Mouse (Mus musculus): ENCODE measurements at regions not wholly inside any gene's neighbourhood (a gene's known extent, or its start where the extent isn't known, plus 50 kb on each side); places are given as distances from the start of the nearest gene placed in this dataset.

- Histone ChIP-seq H3K4me3 (ENCODE audit: low read length) (peak overlapping the region; percentile 23), H3K27me3 (ENCODE audit: control insufficient read depth, insufficient read depth, low read depth, low read length) (no peaks in the 10 kb centered on the region), H3K9me3 (ENCODE audit: control insufficient read depth, low read length) (no peaks in the 10 kb centered on the region), H3K9ac (ENCODE audit: low read length) (0 out of 2 replicates have a peak overlapping the region, but pooled peaks have one; percentile 13), H3K27ac (ENCODE audit: low read length) (no peak overlapping the region), H3K36me3 (ENCODE audit: control insufficient read depth, insufficient read depth, low read length) (no peaks in the 10 kb centered on the region), H3K4me1 (replicated peaks; ENCODE audit: control insufficient read depth, insufficient read depth, low read length) (peaks cover 3% of the 10 kb centered on the region; the same call in 1 of the 2 replicates), H3K4me2 (ENCODE audit: low read depth, low read length) (peak overlapping the region; percentile 49)
- WGBS: 15% methylated on average over 17 of the region's 17 CpGs
- no peak; the same call in 1 of the 2 replicates for ATAC-seq (ENCODE audit: low read depth)
These were observed 160.8 kb upstream of the Spats2l start for GRCm38 (mm10) chr1:57612931-57613804.

GRCm38 (mm10) chr1:57615155-57615554, 158.8 kb upstream of the Spats2l start:
- peak; percentile 91 for ATAC-seq (ENCODE audit: low read depth)
- Histone ChIP-seq H3K27ac (ENCODE audit: low read length) (no peak overlapping the region), H3K9ac (ENCODE audit: low read length) (no peak overlapping the region), H3K4me1 (replicated peaks; ENCODE audit: control insufficient read depth, insufficient read depth, low read length) (no peaks in the 10 kb centered on the region; the same call in 1 of the 2 replicates), H3K9me3 (ENCODE audit: control insufficient read depth, low read length) (no peaks in the 10 kb centered on the region), H3K4me2 (ENCODE audit: low read depth, low read length) (no peak overlapping the region), H3K4me3 (ENCODE audit: low read length) (no peak overlapping the region), H3K36me3 (ENCODE audit: control insufficient read depth, insufficient read depth, low read length) (no peaks in the 10 kb centered on the region), H3K27me3 (ENCODE audit: control insufficient read depth, insufficient read depth, low read depth, low read length) (no peaks in the 10 kb centered on the region)

DNA sequence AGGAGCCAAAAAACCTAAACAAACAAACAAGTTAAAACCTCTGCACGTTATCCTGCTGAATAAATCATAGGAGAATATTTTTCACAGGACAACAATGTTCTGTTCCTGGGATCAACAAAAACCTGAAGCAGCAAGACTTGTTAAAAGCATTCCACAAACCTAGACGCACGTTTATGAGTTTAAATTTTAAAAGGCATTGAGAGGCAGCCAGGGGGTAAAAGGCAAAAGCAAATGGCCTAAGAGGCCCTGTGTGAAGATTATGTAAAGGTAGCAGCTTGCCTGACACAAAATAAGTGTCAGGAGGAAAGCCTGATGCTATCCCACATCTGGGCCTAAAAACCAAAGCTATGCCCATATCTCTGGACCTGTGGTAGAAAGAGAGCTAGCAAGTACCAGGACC, 156.6 kb upstream of the Spats2l start:
- no peak for ATAC-seq (ENCODE audit: low read depth)
- Histone ChIP-seq H3K36me3 (ENCODE audit: control insufficient read depth, insufficient read depth, low read length) (no peaks in the 10 kb centered on the region), H3K4me3 (ENCODE audit: low read length) (no peak overlapping the region), H3K4me2 (ENCODE audit: low read depth, low read length) (no peak overlapping the region), H3K4me1 (replicated peaks; ENCODE audit: control insufficient read depth, insufficient read depth, low read length) (no peaks in the 10 kb centered on the region; the same call in 1 of the 2 replicates), H3K27ac (ENCODE audit: low read length) (no peak overlapping the region), H3K9ac (ENCODE audit: low read length) (no peak overlapping the region), H3K9me3 (ENCODE audit: control insufficient read depth, low read length) (no peaks in the 10 kb centered on the region), H3K27me3 (ENCODE audit: control insufficient read depth, insufficient read depth, low read depth, low read length) (no peaks in the 10 kb centered on the region)
- 75% methylated on average over 3 of the region's 3 CpGs for WGBS

GRCm38 (mm10) chr1:57622561-57622960, 151.4 kb upstream of the Spats2l start:
- no peak for ATAC-seq (ENCODE audit: low read depth)
- Histone ChIP-seq H3K9me3 (ENCODE audit: control insufficient read depth, low read length) (no peaks in the 10 kb centered on the region), H3K36me3 (ENCODE audit: control insufficient read depth, insufficient read depth, low read length) (no peaks in the 10 kb centered on the region), H3K4me3 (ENCODE audit: low read length) (no peak overlapping the region), H3K4me2 (ENCODE audit: low read depth, low read length) (no peak overlapping the region), H3K27me3 (ENCODE audit: control insufficient read depth, insufficient read depth, low read depth, low read length) (no peaks in the 10 kb centered on the region), H3K27ac (ENCODE audit: low read length) (no peak overlapping the region), H3K9ac (ENCODE audit: low read length) (no peak overlapping the region), H3K4me1 (replicated peaks; ENCODE audit: control insufficient read depth, insufficient read depth, low read length) (no peaks in the 10 kb centered on the region)
- WGBS: 76% methylated on average over 9 of the region's 9 CpGs

- no peaks in the 10 kb centered on the region for H3K9me3 ChIP-seq (ENCODE audit: control insufficient read depth, low read length)
- H3K27me3 ChIP-seq (ENCODE audit: control insufficient read depth, insufficient read depth, low read depth, low read length): no peaks in the 10 kb centered on the region
- H3K36me3 ChIP-seq (ENCODE audit: control insufficient read depth, insufficient read depth, low read length): no peaks in the 10 kb centered on the region
- H3K27ac ChIP-seq (ENCODE audit: low read length): no peak overlapping the region
- H3K9ac ChIP-seq (ENCODE audit: low read length): no peak overlapping the region
- no peak for ATAC-seq (ENCODE audit: low read depth)
- no peak overlapping the region for H3K4me3 ChIP-seq (ENCODE audit: low read length)
- no peaks in the 10 kb centered on the region for H3K4me1 ChIP-seq (replicated peaks; ENCODE audit: control insufficient read depth, insufficient read depth, low read length)
- 20% methylated on average over 1 of the region's 1 CpGs for WGBS
- H3K4me2 ChIP-seq (ENCODE audit: low read depth, low read length): no peak overlapping the region
These were observed 140.0 kb upstream of the Spats2l start for GRCm38 (mm10) chr1:57633986-57634385.

- H3K27ac ChIP-seq (ENCODE audit: low read length): no peak overlapping the region
- no peak overlapping the region for H3K9ac ChIP-seq (ENCODE audit: low read length)
- H3K27me3 ChIP-seq (ENCODE audit: control insufficient read depth, insufficient read depth, low read depth, low read length): no peaks in the 10 kb centered on the region
- no peak overlapping the region for H3K4me3 ChIP-seq (ENCODE audit: low read length)
- ATAC-seq (ENCODE audit: low read depth): no peak
- no peaks in the 10 kb centered on the region for H3K36me3 ChIP-seq (ENCODE audit: control insufficient read depth, insufficient read depth, low read length)
- no peaks in the 10 kb centered on the region for H3K9me3 ChIP-seq (ENCODE audit: control insufficient read depth, low read length)
- WGBS: 71% methylated on average over 5 of the region's 5 CpGs
- 0 out of 2 replicates have a peak, but pooled peaks cover 4% of the 10 kb centered on the region for H3K4me1 ChIP-seq (replicated peaks; ENCODE audit: control insufficient read depth, insufficient read depth, low read length)
- no peak overlapping the region for H3K4me2 ChIP-seq (ENCODE audit: low read depth, low read length)
These were observed 131.8 kb upstream of the Spats2l start for GRCm38 (mm10) chr1:57642131-57642530.

- Histone ChIP-seq H3K4me1 (replicated peaks; ENCODE audit: control insufficient read depth, insufficient read depth, low read length) (0 out of 2 replicates have a peak, but pooled peaks cover 4% of the 10 kb centered on the region), H3K27ac (ENCODE audit: low read length) (no peak overlapping the region), H3K36me3 (ENCODE audit: control insufficient read depth, insufficient read depth, low read length) (no peaks in the 10 kb centered on the region), H3K4me3 (ENCODE audit: low read length) (no peak overlapping the region), H3K9ac (ENCODE audit: low read length) (no peak overlapping the region), H3K9me3 (ENCODE audit: control insufficient read depth, low read length) (no peaks in the 10 kb centered on the region), H3K27me3 (ENCODE audit: control insufficient read depth, insufficient read depth, low read depth, low read length) (no peaks in the 10 kb centered on the region), H3K4me2 (ENCODE audit: low read depth, low read length) (no peak overlapping the region)
- WGBS: 30% methylated on average over 6 of the region's 6 CpGs
- no peak for ATAC-seq (ENCODE audit: low read depth)
These were observed 130.4 kb upstream of the Spats2l start for GRCm38 (mm10) chr1:57643466-57644097.

DNA sequence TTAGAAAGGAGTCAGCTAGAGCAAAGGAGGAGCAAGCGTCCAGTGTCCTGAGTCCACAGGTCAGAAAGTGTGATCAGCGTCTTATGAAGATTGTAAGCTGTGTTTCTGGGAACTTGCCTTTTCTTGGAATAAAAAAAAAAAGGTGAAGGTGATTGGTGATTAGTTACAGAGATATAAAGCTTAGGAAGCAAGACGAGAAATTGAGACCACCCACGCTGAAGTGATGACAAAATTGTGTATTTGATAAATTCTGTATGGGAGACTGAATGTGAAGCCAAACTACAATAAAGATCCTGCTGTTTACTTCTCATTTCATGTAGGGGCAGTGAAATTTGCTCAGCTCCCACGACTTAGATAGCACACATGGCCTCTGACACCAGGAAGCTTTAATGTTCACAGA, 109.0 kb upstream of the Spats2l start:
- H3K4me3 ChIP-seq (ENCODE audit: low read length): no peak overlapping the region
- H3K36me3 ChIP-seq (ENCODE audit: control insufficient read depth, insufficient read depth, low read length): no peaks in the 10 kb centered on the region
- H3K4me2 ChIP-seq (ENCODE audit: low read depth, low read length): no peak overlapping the region
- WGBS: 37% methylated on average over 5 of the region's 5 CpGs
- ATAC-seq (ENCODE audit: low read depth): 0 out of 2 replicates have a peak, but pooled peaks have one; percentile 31
- no peaks in the 10 kb centered on the region for H3K9me3 ChIP-seq (ENCODE audit: control insufficient read depth, low read length)
- H3K4me1 ChIP-seq (replicated peaks; ENCODE audit: control insufficient read depth, insufficient read depth, low read length): no peaks in the 10 kb centered on the region
- H3K27me3 ChIP-seq (ENCODE audit: control insufficient read depth, insufficient read depth, low read depth, low read length): no peaks in the 10 kb centered on the region
- H3K9ac ChIP-seq (ENCODE audit: low read length): no peak overlapping the region
- H3K27ac ChIP-seq (ENCODE audit: low read length): no peak overlapping the region

- Histone ChIP-seq H3K4me2 (ENCODE audit: low read depth, low read length) (no peak overlapping the region), H3K9ac (ENCODE audit: low read length) (no peak overlapping the region), H3K27me3 (ENCODE audit: control insufficient read depth, insufficient read depth, low read depth, low read length) (no peaks in the 10 kb centered on the region), H3K4me1 (replicated peaks; ENCODE audit: control insufficient read depth, insufficient read depth, low read length) (no peaks in the 10 kb centered on the region), H3K27ac (ENCODE audit: low read length) (no peak overlapping the region), H3K9me3 (ENCODE audit: control insufficient read depth, low read length) (no peaks in the 10 kb centered on the region), H3K4me3 (ENCODE audit: low read length) (no peak overlapping the region), H3K36me3 (ENCODE audit: control insufficient read depth, insufficient read depth, low read length) (no peaks in the 10 kb centered on the region)
- ATAC-seq (ENCODE audit: low read depth): no peak
- 55% methylated on average over 3 of the region's 3 CpGs for WGBS
These were observed 108.2 kb upstream of the Spats2l start for GRCm38 (mm10) chr1:57665724-57666123.
